Mouse (Mus musculus): ENCODE measurements around the gene Steap3.
A peak's percentile ranks its signal among the peaks of the same experiment; 100 is the strongest.

DNA sequence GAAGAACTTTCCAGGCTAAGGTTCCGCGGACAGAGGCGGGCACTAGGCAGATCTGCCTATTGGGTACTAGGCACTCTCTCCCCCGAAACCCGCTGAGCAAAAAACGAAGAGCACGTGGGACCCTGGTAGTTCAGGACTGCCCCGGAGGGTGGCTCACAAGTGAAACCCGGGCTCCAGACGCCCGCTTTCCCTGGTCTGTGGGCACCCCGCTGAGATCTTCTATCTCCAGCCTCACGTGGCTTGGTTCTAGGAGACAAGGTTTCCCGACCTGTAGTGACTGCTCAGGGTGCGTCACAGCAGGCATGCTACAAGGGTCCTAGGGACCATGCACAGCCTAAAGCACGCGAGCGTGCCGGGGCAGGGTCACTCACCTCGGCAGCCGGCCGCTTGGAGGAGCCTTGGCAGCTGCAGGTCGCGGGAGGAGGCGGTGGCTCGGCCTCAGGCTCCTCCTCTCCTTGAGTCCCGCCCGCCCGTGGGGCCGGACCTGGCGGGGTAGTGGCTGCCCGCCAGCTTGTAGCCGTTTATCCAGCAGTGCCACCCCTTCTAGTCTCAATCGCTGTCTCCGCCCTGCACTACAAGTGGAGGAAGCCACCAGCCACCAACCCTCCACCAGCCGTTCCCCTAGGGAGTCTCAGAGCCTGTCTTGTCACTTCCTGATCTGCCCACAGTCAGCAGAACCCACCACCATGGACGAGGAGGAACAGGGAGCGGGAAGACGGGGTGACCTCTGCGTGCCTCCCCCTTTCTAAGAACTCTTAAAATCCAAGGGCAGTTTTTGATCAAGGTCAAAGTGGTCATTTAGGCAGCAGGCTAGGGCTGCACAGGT lies 7.4 kb downstream of the Steap3 start:
- peak; percentile 59 for TF ChIP-seq EP300 (IDR thresholded peaks at IDR 0.05; ENCODE audit: low read depth)
- TF ChIP-seq CTCF (IDR thresholded peaks at IDR 0.05; ENCODE audit: low read depth) = peak; percentile 56
